Mouse (Mus musculus): ENCODE results near the gene Scgb1b2.

The Scgb1b2 gene

GRCm38 (mm10) chr7:31291721-31292120 is at the start of gene Scgb1b2:
TSS of gene Scgb1b2 (minus strand) at chr7:31291821.
- DNase-seq (ENCODE audit: low read depth, low spot score): no peak

GRCm38 (mm10) chr7:31290208-31290607 is 1.4 kb downstream of the Scgb1b2 start, which contains the start of gene Scgb2b2:
TSS of gene Scgb2b2 (plus strand) at chr7:31290508.
- no peak for DNase-seq (ENCODE audit: low read depth, low spot score)
